Mouse (Mus musculus): ENCODE measurements around the gene Pole.

Pole gene

GRCm38 (mm10) chr5:110285770-110286445 lies at the start of gene Pole, which contains the start of gene Pxmp2:
Gene Pole (plus strand): TSS chr5:110286306.
Gene Pxmp2 (minus strand): TSS chr5:110286186.
- DNase-seq (ENCODE audit: low spot score): peak; percentile 83

GRCm38 (mm10) chr5:110244091-110244490 lies 42.0 kb upstream of the Pole start:
- no peak for DNase-seq (ENCODE audit: low spot score)

GRCm38 (mm10) chr5:110266941-110267340 lies 19.2 kb upstream of the Pole start:
- no peak for DNase-seq (ENCODE audit: low spot score)

- DNase-seq (ENCODE audit: low spot score): peak; percentile 72
Observed at GRCm38 (mm10) chr5:110269141-110270101, 16.7 kb upstream of the Pole start, which contains the start of gene Pgam5. Gene Pgam5 (minus strand): TSS chr5:110269913.

DNA sequence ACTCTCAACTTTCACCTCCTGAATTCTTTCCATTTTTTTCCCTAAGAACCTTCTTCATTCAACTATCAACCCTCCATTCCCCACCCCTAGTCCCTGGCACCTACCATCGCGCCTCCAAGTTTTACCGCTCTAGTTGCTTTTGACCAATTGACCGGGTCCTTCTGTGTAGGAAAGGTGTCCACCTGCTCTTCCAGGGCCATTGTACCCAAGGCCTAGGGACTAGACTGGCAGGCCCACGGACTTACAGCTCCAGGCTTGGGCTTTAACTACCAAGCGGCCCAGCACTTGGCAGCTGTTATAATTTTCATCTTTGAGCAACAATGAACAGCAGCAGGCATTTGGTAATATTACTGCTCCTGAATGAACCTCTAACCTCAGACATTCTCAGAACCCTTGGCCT lies 15.9 kb upstream of the Pole start:
- DNase-seq (ENCODE audit: low spot score): no peak

- DNase-seq (ENCODE audit: low spot score): no peak
Observed at GRCm38 (mm10) chr5:110274147-110274546, 12.0 kb upstream of the Pole start.

DNA sequence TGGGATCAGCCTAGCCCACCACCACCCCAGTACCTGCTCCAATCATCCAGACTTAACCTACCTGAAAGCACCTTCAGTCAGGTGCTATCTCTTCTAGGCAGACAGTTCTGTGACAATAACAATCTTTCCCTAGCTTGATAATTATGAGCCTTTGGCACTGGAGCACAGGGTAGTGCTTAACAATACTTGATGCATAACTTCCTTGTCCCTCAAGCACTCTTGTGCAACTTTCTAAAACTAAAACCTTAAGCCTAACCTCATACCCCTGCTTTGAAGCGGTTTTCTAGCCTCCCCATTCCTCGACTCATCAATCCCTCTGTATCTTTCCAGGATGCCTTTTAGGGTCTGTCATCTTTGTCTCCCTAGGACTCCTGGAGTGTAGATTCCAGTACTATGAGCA lies 11.3 kb upstream of the Pole start:
- DNase-seq (ENCODE audit: low spot score): no peak

GRCm38 (mm10) chr5:110276391-110276790 lies 9.7 kb upstream of the Pole start:
- no peak for DNase-seq (ENCODE audit: low spot score)

DNA sequence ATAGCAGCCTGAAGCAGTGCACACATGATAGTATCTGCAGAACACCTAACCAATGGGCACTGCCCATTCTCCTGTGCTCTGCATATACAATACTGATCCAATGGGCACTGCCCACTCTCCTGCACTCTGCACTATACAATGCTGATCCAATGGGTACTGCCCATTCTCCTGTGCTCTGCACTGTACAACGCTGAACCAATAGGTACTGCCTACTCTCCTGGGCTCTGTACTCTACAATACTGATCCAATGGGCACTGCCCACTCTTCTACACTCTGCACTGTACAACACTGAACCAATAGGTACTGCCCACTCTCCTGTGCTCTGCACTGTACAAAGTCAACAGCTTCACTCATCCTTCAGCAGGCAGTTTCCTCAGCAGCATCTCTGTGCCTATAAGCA lies 9.2 kb upstream of the Pole start:
- DNase-seq (ENCODE audit: low spot score): no peak

GRCm38 (mm10) chr5:110281984-110282383 lies 4.1 kb upstream of the Pole start:
- no peak for DNase-seq (ENCODE audit: low spot score)

DNA sequence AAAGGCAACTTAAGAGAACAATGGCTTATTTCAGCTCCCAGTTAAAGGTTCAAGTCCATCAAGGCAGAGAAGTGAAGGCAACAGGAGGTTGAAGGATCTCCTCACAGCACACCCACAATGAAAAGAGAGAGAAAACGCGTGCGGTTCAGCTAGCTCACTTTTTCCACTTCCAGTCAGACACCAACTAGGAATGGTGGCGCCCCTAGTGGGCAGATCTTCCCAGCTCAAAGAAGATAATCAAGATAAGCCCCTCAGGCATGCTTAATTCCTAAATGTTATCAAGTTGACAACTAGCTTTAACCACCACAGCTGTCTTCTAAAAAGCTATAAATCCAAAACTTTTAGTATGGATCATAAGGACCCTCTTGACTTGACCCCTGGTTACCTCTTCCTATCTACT lies 1.6 kb upstream of the Pole start:
- no peak for DNase-seq (ENCODE audit: low spot score)

- no peak for DNase-seq (ENCODE audit: low spot score)
Observed at GRCm38 (mm10) chr5:110285156-110285555, 950 bp upstream of the Pole start.

DNA sequence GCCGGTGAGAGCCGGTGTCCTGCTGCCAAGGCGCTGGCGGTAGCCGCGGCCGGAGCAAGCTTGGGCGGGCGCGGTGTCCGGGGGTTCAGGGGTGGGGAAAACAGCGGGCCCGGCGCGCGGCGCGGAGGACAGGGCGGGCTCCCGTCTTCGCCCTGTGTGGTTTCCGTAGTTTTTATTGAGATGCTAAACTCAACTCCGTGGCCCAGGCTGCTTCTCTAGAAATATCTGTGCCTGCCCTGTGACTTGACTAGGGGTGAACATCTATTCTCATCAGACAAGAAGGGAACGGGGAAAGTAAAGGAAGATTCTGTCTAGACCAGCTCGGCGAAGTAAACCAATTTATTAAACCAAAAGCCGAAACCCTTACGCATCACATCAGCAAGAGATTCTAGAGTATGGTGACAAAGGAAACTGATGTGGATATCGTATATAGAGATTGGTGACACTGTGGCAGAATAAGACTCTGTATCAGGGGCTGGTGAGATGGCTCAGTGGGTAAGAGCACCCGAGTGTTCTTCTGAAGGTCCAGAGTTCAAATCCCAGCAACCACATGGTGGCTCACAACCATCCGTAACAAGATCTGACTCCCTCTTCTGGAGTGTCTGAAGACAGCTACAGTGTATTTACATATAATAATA lies 459 bp downstream of the Pole start:
- no peak for DNase-seq (ENCODE audit: low spot score)

DNA sequence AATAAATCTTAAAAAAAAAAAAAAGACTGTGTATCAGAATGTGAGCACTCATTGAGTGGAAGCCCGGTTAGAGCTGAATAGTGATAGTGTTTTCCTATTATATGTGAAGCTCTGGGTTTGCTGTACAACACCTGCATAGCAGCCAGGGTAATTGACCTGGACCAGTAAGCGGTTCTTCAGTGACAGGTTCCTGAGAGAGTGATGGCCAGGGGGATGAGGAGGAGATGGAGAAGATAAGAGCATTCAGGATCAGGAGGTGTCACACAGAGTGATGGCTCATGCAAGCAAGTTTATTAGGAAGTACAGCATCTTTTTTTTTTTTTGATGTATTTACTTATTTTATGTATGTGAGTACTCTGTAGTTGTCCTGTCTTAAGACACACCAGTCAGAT lies 974 bp downstream of the Pole start:
- DNase-seq (ENCODE audit: low spot score): no peak

GRCm38 (mm10) chr5:110291649-110292048 lies 5.5 kb downstream of the Pole start:
- no peak for DNase-seq (ENCODE audit: low spot score)

- DNase-seq (ENCODE audit: low spot score): no peak
Observed at GRCm38 (mm10) chr5:110296637-110297036, 10.5 kb downstream of the Pole start.

- DNase-seq (ENCODE audit: low spot score): no peak
Observed at GRCm38 (mm10) chr5:110300591-110300990, 14.5 kb downstream of the Pole start.

GRCm38 (mm10) chr5:110308861-110309260 lies 22.8 kb downstream of the Pole start:
- DNase-seq (ENCODE audit: low spot score): no peak

DNA sequence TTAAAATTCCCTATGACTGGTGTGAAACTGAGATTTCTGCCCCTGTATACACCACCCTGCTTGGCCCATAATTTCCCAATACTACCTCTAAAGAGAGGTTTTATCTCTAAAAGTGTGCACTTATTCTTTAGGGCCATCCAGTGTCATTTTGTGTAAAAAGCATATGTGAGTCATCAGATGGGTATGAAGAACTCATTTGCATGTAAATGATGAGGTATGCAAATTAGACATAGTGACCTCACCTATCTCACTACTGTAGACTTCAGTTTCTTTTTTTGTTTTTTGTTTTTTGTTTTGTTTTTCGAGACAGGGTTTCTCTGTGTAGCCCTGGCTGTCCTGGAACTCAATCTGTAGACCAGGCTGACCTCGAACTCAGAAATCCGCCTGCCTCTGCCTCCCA lies 27.0 kb downstream of the Pole start:
- DNase-seq (ENCODE audit: low spot score): no peak

- DNase-seq (ENCODE audit: low spot score): no peak
Observed at GRCm38 (mm10) chr5:110330508-110330907, 44.4 kb downstream of the Pole start.

DNA sequence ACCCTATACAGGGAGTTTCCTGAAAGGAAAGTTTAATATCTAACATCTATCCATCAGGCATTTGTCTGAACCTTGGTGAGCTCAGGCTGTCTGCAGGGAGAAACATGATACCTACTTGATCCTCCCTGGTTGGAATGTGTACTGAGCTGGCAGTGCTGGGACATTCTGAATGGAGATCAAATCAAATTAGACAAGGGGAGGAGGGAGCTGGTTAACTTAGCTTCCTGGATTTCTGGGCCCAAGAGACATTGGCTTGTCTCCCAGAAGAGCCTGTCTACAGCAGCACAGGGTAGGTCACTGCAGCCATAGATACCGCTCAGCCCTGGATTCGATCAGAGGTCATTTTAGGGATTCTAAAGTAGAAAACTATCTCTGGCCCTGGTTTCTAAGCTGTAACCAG lies 52.7 kb downstream of the Pole start:
- DNase-seq (ENCODE audit: low spot score): no peak

DNA sequence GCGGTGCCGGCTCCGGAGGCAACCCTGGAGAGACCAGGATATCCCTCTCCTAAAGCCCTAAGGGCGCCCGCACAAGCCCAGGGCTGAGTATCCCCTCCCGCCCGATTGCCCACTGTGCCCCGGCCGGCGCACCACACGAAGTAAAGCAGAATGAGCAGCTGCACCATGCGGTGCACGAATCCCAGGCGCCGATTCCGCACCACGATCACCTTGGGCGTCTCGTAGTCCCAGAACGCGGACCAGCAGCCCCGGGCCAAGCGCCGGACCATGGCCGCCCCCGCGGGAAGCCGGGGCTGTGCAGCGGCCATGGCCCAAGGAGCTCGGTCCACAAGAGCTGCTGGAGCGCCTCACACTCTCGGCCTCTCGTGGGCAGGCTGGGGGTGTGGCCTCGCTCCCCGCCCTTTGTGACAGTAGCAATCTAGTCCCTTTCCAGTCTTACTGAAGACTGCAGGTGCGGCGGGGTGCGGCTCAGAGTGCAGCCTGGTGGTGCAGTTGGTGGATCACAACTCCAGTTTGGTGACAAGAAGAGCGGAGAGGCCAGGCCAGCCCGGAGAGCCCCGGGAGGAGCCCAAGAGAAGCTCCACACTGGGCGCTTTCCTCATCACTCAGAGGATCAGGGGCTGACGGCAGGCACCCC lies 56.7 kb downstream of the Pole start, which contains the start of gene P2rx2:
TSS of gene P2rx2 (minus strand) at position 565 of the 637 bp plus-strand sequence.
- DNase-seq (ENCODE audit: low spot score): peak; percentile 23

Data from ovary, adult 18-20 months (tissue).